Mouse (Mus musculus) thymus, postnatal 10 days (tissue): ENCODE data around the gene Tmem30c.
"Not testable (repeated sequence)": the region's sequence is repeated elsewhere in the genome, so short reads cannot be mapped to it uniquely, and the experiment has no call there.

Experiments
- DNase-seq, 2 experiments: peaks; one replicate each; pipeline ENCODE4 v3.0.0; 2021; ENCODE audit warnings: low spot score in 2 of 2

Tmem30c gene

DNA sequence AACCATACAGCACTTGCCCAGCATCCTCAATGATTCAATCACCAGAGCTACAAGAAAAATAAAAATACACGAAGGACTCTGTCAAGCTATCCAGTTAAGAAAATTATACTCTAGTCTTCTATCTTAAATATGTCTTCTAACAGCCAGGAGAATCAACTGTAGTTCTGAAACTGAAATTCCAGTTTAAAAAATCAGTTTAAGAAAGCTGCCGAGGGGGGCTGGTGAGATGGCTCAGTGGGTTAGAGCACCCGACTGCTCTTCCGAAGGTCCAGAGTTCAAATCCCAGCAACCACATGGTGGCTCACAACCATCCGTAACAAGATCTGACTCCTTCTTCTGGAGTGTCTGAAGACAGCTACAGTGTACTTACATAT lies 60.7 kb downstream of the Tmem30c start:
- DNase-seq, result not testable (repeated sequence)

DNA sequence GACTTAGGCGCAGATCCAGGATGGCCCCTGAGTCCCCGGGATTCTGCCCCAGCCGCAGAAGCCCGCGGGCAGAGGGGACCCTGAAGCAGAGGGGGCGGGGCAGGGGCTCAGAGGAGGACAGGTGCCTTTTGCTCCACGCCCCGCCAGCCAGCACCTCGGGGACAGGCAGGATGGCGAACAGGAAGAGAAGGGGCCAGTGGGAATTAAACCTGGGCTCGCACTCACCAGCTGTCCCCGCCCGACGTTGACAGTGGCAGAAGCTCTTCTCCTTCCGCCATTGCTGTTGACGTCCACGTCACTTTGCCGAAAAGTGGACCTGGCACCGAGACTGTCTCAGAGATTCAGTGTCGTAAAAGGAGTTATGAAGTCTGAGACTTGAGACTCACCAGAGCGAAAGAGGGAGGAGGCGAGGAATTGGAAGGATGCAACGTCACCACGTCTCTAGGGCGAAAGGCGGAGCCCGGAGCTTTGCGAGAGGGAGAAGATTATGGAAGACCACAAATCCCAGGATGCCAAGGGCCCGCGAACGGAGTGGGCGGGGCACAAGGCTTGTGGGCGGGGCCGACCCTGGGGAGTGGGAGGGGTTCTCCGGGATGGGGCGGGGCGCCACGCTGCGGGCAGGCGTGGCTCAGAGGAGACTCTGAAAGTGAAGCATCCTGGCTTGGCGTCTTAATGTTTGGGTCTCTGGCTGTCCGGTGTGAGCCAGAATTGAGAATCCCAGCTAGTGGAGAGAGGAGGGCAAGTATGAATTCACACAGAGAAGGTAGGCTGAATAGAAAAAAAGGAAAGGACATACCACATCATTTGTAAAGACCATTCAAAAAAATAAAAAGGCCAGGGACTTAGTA lies 61.4 kb downstream of the Tmem30c start, which contains the start of gene Tbc1d23:
Gene Tbc1d23, minus strand, starts transcription at position 416 of the 848 bp plus-strand sequence.
- DNase-seq, result peak; percentile 92 to 95

DNA sequence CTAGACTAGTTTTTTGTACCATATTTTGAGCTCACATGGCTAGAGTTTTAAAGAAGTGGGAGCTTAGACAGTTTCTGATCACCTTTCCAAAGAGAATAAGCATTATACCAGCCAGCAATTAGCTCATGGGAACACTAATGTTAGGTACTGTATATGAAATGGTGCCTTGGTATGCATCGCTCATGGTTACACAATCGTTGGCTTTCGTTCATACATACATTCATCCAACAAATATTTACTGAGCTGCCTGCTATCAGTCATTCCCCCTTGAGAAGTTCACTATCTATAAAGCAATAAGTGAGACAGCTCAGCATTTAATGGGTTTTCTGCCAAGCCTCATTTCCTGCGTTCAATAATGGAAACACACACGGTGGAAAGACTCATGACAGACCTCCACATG lies 66.2 kb downstream of the Tmem30c start:
- DNase-seq, result no peak

- no peak for DNase-seq
These were observed 72.3 kb downstream of the Tmem30c start for GRCm38 (mm10) chr16:57220361-57220760.
